Mouse (Mus musculus): ENCODE results near the gene Prrx2.

GRCm38 (mm10) chr2:30901646-30902160, 66.9 kb downstream of the Prrx2 start:
- TF ChIP-seq POLR2A (IDR thresholded peaks at IDR 0.05; ENCODE audit: control insufficient read depth, extremely low read depth, insufficient read depth, low read length, poor library complexity) = no peak
- no peak for TF ChIP-seq CTCF (IDR thresholded peaks at IDR 0.05; ENCODE audit: borderline replicate concordance, control insufficient read depth, extremely low read depth, insufficient read depth, low read length, poor library complexity)

All from thymus, adult 2 months (tissue).